26 mouse cellular contexts compared by ENCODE assay signal in genomic region chr12:104716409-104716808, GRCm38 (mm10). TPM values are rescaled to one million over a fixed set of nuclear protein-coding genes. Genes with fewer than 3 reads are reported as not detected.
A peak's percentile ranks its signal among the peaks of the same experiment; 100 is the strongest.
DNase-seq lines count a peak whose midpoint lies in the region; ATAC-seq and TF ChIP-seq lines count a peak whose summit lies in the region.
"Had no signal": no experiment of that assay in that cellular context is flagged by ENCODE, and none has a peak within 500 bp of the region (broad histone marks: within the 10 kb centered on the region; RNA-seq: fewer than 3 reads in every experiment).

No protein-coding gene starts in this region.

- WGBS in embryonic facial prominence, embryonic 10.5 days: 65% methylated on average over 5 of the region's 5 CpGs
- 40% methylated on average over 5 of the region's 5 CpGs for WGBS in embryonic facial prominence, embryonic 11.5 days
- 70% methylated on average over 5 of the region's 5 CpGs for WGBS in limb, embryonic 10.5 days
- 46% methylated on average over 5 of the region's 5 CpGs for WGBS in limb, embryonic 12.5 days
- 93% methylated on average over 5 of the region's 5 CpGs for WGBS in midbrain, postnatal 0 days
- 84% methylated on average over 5 of the region's 5 CpGs for WGBS in kidney, embryonic 14.5 days

- H3K9ac ChIP-seq in embryonic facial prominence, embryonic 11.5 days (replicated peaks; ENCODE audit: low read length): no peak overlapping the region
- no peak overlapping the region for H3K9ac ChIP-seq in limb, embryonic 12.5 days (replicated peaks)
- no peak overlapping the region for H3K9ac ChIP-seq in midbrain, postnatal 0 days (replicated peaks; ENCODE audit: low read length, poor library complexity, severe bottlenecking)
- no peak overlapping the region for H3K9ac ChIP-seq in kidney, embryonic 14.5 days (ENCODE audit: low read depth, low read length)
- H3K9ac ChIP-seq: embryonic facial prominence, embryonic 13.5 days; embryonic facial prominence, embryonic 15.5 days; forebrain, embryonic 12.5 days had no signal

- peaks cover 31% of the 10 kb centered on the region for H3K4me1 ChIP-seq in embryonic facial prominence, embryonic 10.5 days
- no peaks in the 10 kb centered on the region for H3K4me1 ChIP-seq in embryonic facial prominence, embryonic 11.5 days (ENCODE audit: control insufficient read depth, insufficient read depth, low read length)
- peaks cover 27% of the 10 kb centered on the region for H3K4me1 ChIP-seq in limb, embryonic 10.5 days
- peaks cover 38% of the 10 kb centered on the region for H3K4me1 ChIP-seq in limb, embryonic 12.5 days (replicated peaks)
- H3K4me1 ChIP-seq in midbrain, postnatal 0 days (ENCODE audit: insufficient read depth, low read length): no peaks in the 10 kb centered on the region
- no peaks in the 10 kb centered on the region for H3K4me1 ChIP-seq in kidney, embryonic 14.5 days (ENCODE audit: control insufficient read depth, insufficient read depth, low read length)
- H3K4me1 ChIP-seq: forebrain, embryonic 10.5 days; forebrain, embryonic 12.5 days had no signal

- TF ChIP-seq CTCF in midbrain, postnatal 0 days (IDR thresholded peaks at IDR 0.05): no peak

- no peaks in the 10 kb centered on the region for H3K9me3 ChIP-seq in embryonic facial prominence, embryonic 10.5 days
- no peaks in the 10 kb centered on the region for H3K9me3 ChIP-seq in embryonic facial prominence, embryonic 11.5 days (replicated peaks; ENCODE audit: control insufficient read depth, low read length)
- H3K9me3 ChIP-seq in limb, embryonic 10.5 days (replicated peaks): no peaks in the 10 kb centered on the region
- no peaks in the 10 kb centered on the region for H3K9me3 ChIP-seq in limb, embryonic 12.5 days
- no peaks in the 10 kb centered on the region for H3K9me3 ChIP-seq in midbrain, postnatal 0 days (ENCODE audit: low read length)
- no peaks in the 10 kb centered on the region for H3K9me3 ChIP-seq in kidney, embryonic 14.5 days (ENCODE audit: control insufficient read depth, low read length)
- H3K9me3 ChIP-seq: embryonic facial prominence, embryonic 13.5 days; embryonic facial prominence, embryonic 15.5 days; forebrain, embryonic 10.5 days; forebrain, embryonic 12.5 days had no signal

- peaks cover 83% of the 10 kb centered on the region for H3K36me3 ChIP-seq in embryonic facial prominence, embryonic 10.5 days (replicated peaks)
- H3K36me3 ChIP-seq in embryonic facial prominence, embryonic 11.5 days (replicated peaks; ENCODE audit: control insufficient read depth, insufficient read depth, low read depth, low read length): peaks cover 15% of the 10 kb centered on the region
- H3K36me3 ChIP-seq in limb, embryonic 10.5 days: peaks cover 86% of the 10 kb centered on the region
- H3K36me3 ChIP-seq in limb, embryonic 12.5 days: peaks cover 79% of the 10 kb centered on the region
- H3K36me3 ChIP-seq in midbrain, postnatal 0 days (ENCODE audit: insufficient read depth, low read length): peaks cover 18% of the 10 kb centered on the region
- peaks cover 75% of the 10 kb centered on the region for H3K36me3 ChIP-seq in kidney, embryonic 14.5 days (ENCODE audit: control insufficient read depth, insufficient read depth, low read length)

- peak; percentile 34 for DNase-seq in embryonic facial prominence, embryonic 10.5 days (ENCODE audit: low spot score)
- peak; percentile 76 for DNase-seq in embryonic facial prominence, embryonic 11.5 days (ENCODE audit: low spot score)
- DNase-seq in limb, embryonic 10.5 days (ENCODE audit: low spot score): no peak
- DNase-seq in midbrain, postnatal 0 days (ENCODE audit: low spot score): no peak
- no peak for DNase-seq in cerebellum, postnatal 25 days
- DNase-seq: adrenal gland, adult 8-10 months; adrenal gland, postnatal 14 days; adrenal gland, postnatal 36 days; cerebellum, adult 11-12 months; cerebellum, adult 2 months; cerebellum, adult 9-10 months; cerebellum, postnatal 10 days; cerebellum, postnatal 36 days; embryo, embryonic 11 days had no signal

- H3K4me2 ChIP-seq in embryonic facial prominence, embryonic 11.5 days (ENCODE audit: low read depth, low read length): no peak overlapping the region
- no peak overlapping the region for H3K4me2 ChIP-seq in limb, embryonic 12.5 days
- H3K4me2 ChIP-seq in midbrain, postnatal 0 days (ENCODE audit: low read depth, low read length, poor library complexity, severe bottlenecking): no peak overlapping the region
- H3K4me2 ChIP-seq in kidney, embryonic 14.5 days (replicated peaks; ENCODE audit: low read depth, low read length): no peak overlapping the region
- H3K4me2 ChIP-seq: embryonic facial prominence, embryonic 13.5 days; embryonic facial prominence, embryonic 15.5 days; forebrain, embryonic 12.5 days had no signal

- H3K27ac ChIP-seq in embryonic facial prominence, embryonic 10.5 days (replicated peaks): 0 out of 2 replicates have a peak overlapping the region, but pooled peaks have one; percentile 37
- H3K27ac ChIP-seq in embryonic facial prominence, embryonic 11.5 days (replicated peaks; ENCODE audit: low read depth, low read length): no peak overlapping the region
- H3K27ac ChIP-seq in limb, embryonic 10.5 days: 0 out of 2 replicates have a peak overlapping the region, but pooled peaks have one; percentile 37
- 0 out of 2 replicates have a peak overlapping the region, but pooled peaks have one; percentile 42 for H3K27ac ChIP-seq in limb, embryonic 12.5 days
- no peak overlapping the region for H3K27ac ChIP-seq in midbrain, postnatal 0 days (ENCODE audit: low read depth, low read length)
- H3K27ac ChIP-seq in kidney, embryonic 14.5 days (ENCODE audit: low read depth, low read length): no peak overlapping the region
- H3K27ac ChIP-seq: embryonic facial prominence, embryonic 13.5 days; embryonic facial prominence, embryonic 15.5 days; forebrain, embryonic 10.5 days; forebrain, embryonic 12.5 days had no signal

- no peak overlapping the region for H3K4me3 ChIP-seq in embryonic facial prominence, embryonic 10.5 days
- no peak overlapping the region for H3K4me3 ChIP-seq in embryonic facial prominence, embryonic 11.5 days (ENCODE audit: low read depth, low read length)
- H3K4me3 ChIP-seq in limb, embryonic 10.5 days: no peak overlapping the region
- H3K4me3 ChIP-seq in limb, embryonic 12.5 days (replicated peaks): no peak overlapping the region
- no peak overlapping the region for H3K4me3 ChIP-seq in midbrain, postnatal 0 days (ENCODE audit: low read depth, low read length)
- H3K4me3 ChIP-seq in kidney, embryonic 14.5 days (ENCODE audit: low read length): no peak overlapping the region
- H3K4me3 ChIP-seq: embryonic facial prominence, embryonic 13.5 days; embryonic facial prominence, embryonic 15.5 days; erythroblast, embryonic 14.5 days; forebrain, embryonic 10.5 days; forebrain, embryonic 12.5 days had no signal

- peak; percentile 49 for ATAC-seq in embryonic facial prominence, embryonic 11.5 days (replicated peaks; ENCODE audit: insufficient number of reproducible peaks, low FRiP score, low TSS enrichment, low read depth)
- ATAC-seq in limb, embryonic 12.5 days (ENCODE audit: insufficient number of reproducible peaks, insufficient read depth, low FRiP score, low TSS enrichment, low read depth): no peak; the same call in 1 of the 2 replicates
- no peak for ATAC-seq in midbrain, postnatal 0 days (ENCODE audit: low FRiP score)
- no peak for ATAC-seq in inflammation-experienced regulatory T-cells, adult 6 months
- ATAC-seq in kidney, embryonic 14.5 days (ENCODE audit: low FRiP score, low TSS enrichment): no peak
- ATAC-seq: activated CD4-positive, CD25-positive, alpha-beta regulatory T cell, adult 4 months; forebrain, embryonic 14.5 days; forebrain, embryonic 16.5 days; Patski had no signal

- H3K27me3 ChIP-seq in embryonic facial prominence, embryonic 10.5 days (replicated peaks; ENCODE audit: low read depth, poor library complexity, severe bottlenecking): no peaks in the 10 kb centered on the region
- no peaks in the 10 kb centered on the region for H3K27me3 ChIP-seq in embryonic facial prominence, embryonic 11.5 days (ENCODE audit: control insufficient read depth, insufficient read depth, low read length)
- H3K27me3 ChIP-seq in limb, embryonic 10.5 days (ENCODE audit: low read depth, poor library complexity, severe bottlenecking): no peaks in the 10 kb centered on the region
- no peaks in the 10 kb centered on the region for H3K27me3 ChIP-seq in limb, embryonic 12.5 days
- H3K27me3 ChIP-seq in midbrain, postnatal 0 days (ENCODE audit: insufficient read depth, low read length): no peaks in the 10 kb centered on the region
- no peaks in the 10 kb centered on the region for H3K27me3 ChIP-seq in kidney, embryonic 14.5 days (ENCODE audit: control insufficient read depth, insufficient read depth, low read length)
- H3K27me3 ChIP-seq: embryonic facial prominence, embryonic 13.5 days; embryonic facial prominence, embryonic 15.5 days; forebrain, embryonic 12.5 days; Patski had no signal

RNA-seq across cellular contexts. Expression of gene Dicer1, which starts 35.3 kb away (rescaled TPM):
- 52.6 and 54.6 TPM in 2 replicates for polyA plus RNA-seq in embryonic facial prominence, embryonic 10.5 days (2016; fragmentation: Nextera tagmentation; extraction: Ambion mirVana)
- 29.6 and 31.1 TPM in 2 replicates for polyA plus RNA-seq in embryonic facial prominence, embryonic 11.5 days (2014; fragmentation: Nextera tagmentation; extraction: Ambion mirVana)
- 50.3 and 58.5 TPM in 2 replicates for polyA plus RNA-seq in limb, embryonic 10.5 days (2016; fragmentation: Nextera tagmentation; extraction: Ambion mirVana)
- polyA plus RNA-seq in limb, embryonic 12.5 days (2016; fragmentation: Nextera tagmentation; extraction: Ambion mirVana): 56.2 and 57.6 TPM in 2 replicates
- total RNA-seq in midbrain, postnatal 0 days (2014; rRNA removed): 38.9 and 46.1 TPM in 2 replicates
- polyA plus RNA-seq in midbrain, postnatal 0 days (2015; fragmentation: Nextera tagmentation; extraction: Ambion mirVana): 26.0 and 28.4 TPM in 2 replicates
- 10 to 100 TPM in 2 of 3 experiments, 1 to 10 TPM in 1; 8.9 to 14.8 (median 14.1) TPM for polyA plus RNA-seq in inflammation-experienced regulatory T-cells, adult 6 months (2017; shearing (Covaris generic))
- polyA plus RNA-seq in kidney, embryonic 14.5 days (2014; fragmentation: Nextera tagmentation; extraction: Ambion mirVana): 23.6 and 27.5 TPM in 2 replicates

Comparison
In these comparisons a context has a peak if more than half of its experiments do, and no peak if none do; other contexts are left out.
1. H3K27ac ChIP-seq: peak in embryonic facial prominence, embryonic 10.5 days (single experiment), limb, embryonic 10.5 days (single experiment) and limb, embryonic 12.5 days (single experiment); none in embryonic facial prominence, embryonic 11.5 days (single experiment), midbrain, postnatal 0 days (single experiment) and kidney, embryonic 14.5 days (single experiment).
2. DNase-seq: peak in embryonic facial prominence, embryonic 10.5 days (single experiment) and embryonic facial prominence, embryonic 11.5 days (single experiment); none in limb, embryonic 10.5 days (single experiment), midbrain, postnatal 0 days (single experiment) and cerebellum, postnatal 25 days (0 of 2).